Mouse (Mus musculus) layer of hippocampus, postnatal 36 days (tissue): ENCODE data around the gene Rps11. TPM values are rescaled to one million over a fixed set of nuclear protein-coding genes. Genes with fewer than 3 reads are reported as not detected.
"Not testable (repeated sequence)": the region's sequence is repeated elsewhere in the genome, so short reads cannot be mapped to it uniquely, and the experiment has no call there.

Experiments used
- DNase-seq, 2 experiments: peaks; one replicate each; pipeline ENCODE4 v3.0.0; 2022
- total RNA-seq, 2 experiments: library from RNA; stranded (reverse); gene quantifications; 2 replicates each; pipeline ENCODE4 v1.2.3; 2021

Gene Rps11
- total RNA-seq: 100 to 1,000 TPM; 408 to 432 TPM

GRCm38 (mm10) chr7:45124224-45125143 is at the start of gene Rps11:
Gene Rps11 (minus strand): TSS chr7:45124439.
- DNase-seq: peak; percentile 98 to 99

GRCm38 (mm10) chr7:45173772-45174171 is 49.5 kb upstream of the Rps11 start:
- DNase-seq: not testable (repeated sequence)

- no peak for DNase-seq
Observed at GRCm38 (mm10) chr7:45172974-45173373, 48.7 kb upstream of the Rps11 start.

GRCm38 (mm10) chr7:45169495-45169894 is 45.3 kb upstream of the Rps11 start:
- DNase-seq: peak in 1 of 2 experiments; percentile 64

- DNase-seq: no peak
Observed at GRCm38 (mm10) chr7:45168656-45169055, 44.4 kb upstream of the Rps11 start.

- DNase-seq: peak in 1 of 2 experiments; percentile 72
Observed at GRCm38 (mm10) chr7:45167761-45168445, 43.7 kb upstream of the Rps11 start.

- DNase-seq: peak in 1 of 2 experiments; percentile 71
Observed at GRCm38 (mm10) chr7:45166950-45167401, 42.7 kb upstream of the Rps11 start.

- no peak for DNase-seq
Observed at GRCm38 (mm10) chr7:45165701-45166100, 41.5 kb upstream of the Rps11 start.

- DNase-seq: no peak
Observed at GRCm38 (mm10) chr7:45164833-45165232, 40.6 kb upstream of the Rps11 start.

GRCm38 (mm10) chr7:45163735-45164490 is 39.7 kb upstream of the Rps11 start, which contains the start of gene Slc17a7:
Gene Slc17a7 (plus strand): TSS chr7:45163949.
- peak; percentile 68 to 73 for DNase-seq

- DNase-seq: no peak
Observed at GRCm38 (mm10) chr7:45162996-45163615, 38.9 kb upstream of the Rps11 start.

- no peak for DNase-seq
Observed at GRCm38 (mm10) chr7:45162551-45162950, 38.3 kb upstream of the Rps11 start.

GRCm38 (mm10) chr7:45161612-45162473 is 37.6 kb upstream of the Rps11 start:
- peak; percentile 95 to 96 for DNase-seq

GRCm38 (mm10) chr7:45160866-45161265 is 36.6 kb upstream of the Rps11 start:
- DNase-seq: no peak

GRCm38 (mm10) chr7:45160316-45160800 is 36.1 kb upstream of the Rps11 start:
- no peak for DNase-seq

- DNase-seq: no peak
Observed at GRCm38 (mm10) chr7:45158991-45159390, 34.8 kb upstream of the Rps11 start.

GRCm38 (mm10) chr7:45157459-45157858 is 33.2 kb upstream of the Rps11 start:
- DNase-seq: no peak

- DNase-seq: no peak
Observed at GRCm38 (mm10) chr7:45156206-45156605, 32.0 kb upstream of the Rps11 start.

- no peak for DNase-seq
Observed at GRCm38 (mm10) chr7:45155590-45155989, 31.4 kb upstream of the Rps11 start.

- no peak for DNase-seq
Observed at GRCm38 (mm10) chr7:45154993-45155514, 30.8 kb upstream of the Rps11 start.
